Mouse (Mus musculus) gastrocnemius, adult 8-10 months (tissue): ENCODE measurements around the gene Zbtb6. TPM values are rescaled to one million over a fixed set of nuclear protein-coding genes. Genes with fewer than 3 reads are reported as not detected.
A peak's percentile ranks its signal among the peaks of the same experiment; 100 is the strongest.

Source experiments
- DNase-seq, 2 experiments: peaks; one replicate each; pipeline ENCODE4 v3.0.0; 2022; ENCODE audit warnings: low spot score in 2 of 2
- total RNA-seq, 4 experiments: library from RNA; stranded (reverse); gene quantifications; 2 replicates each; pipeline ENCODE4 v1.2.4; 2022

Zbtb6 gene
- total RNA-seq = 1 to 10 TPM; 2.3 to 3.8 (median 3.5) TPM

GRCm38 (mm10) chr2:37442611-37443591 lies at the start of gene Zbtb6, which contains the start of the genes Zbtb26 and Rabgap1:
Gene Zbtb6 (minus strand): TSS chr2:37443171.
Gene Zbtb26 (minus strand): TSS chr2:37443135.
Gene Rabgap1 (plus strand): TSS chr2:37443279.
- peak; percentile 90 to 91 for DNase-seq

- DNase-seq = no peak
Measured at GRCm38 (mm10) chr2:37488956-37489355, 46.0 kb upstream of the Zbtb6 start.

GRCm38 (mm10) chr2:37486408-37486807 lies 43.4 kb upstream of the Zbtb6 start:
- DNase-seq = no peak

- no peak for DNase-seq
Measured at GRCm38 (mm10) chr2:37485370-37485769, 42.4 kb upstream of the Zbtb6 start.

- DNase-seq = no peak
Measured at GRCm38 (mm10) chr2:37484165-37484564, 41.2 kb upstream of the Zbtb6 start.

GRCm38 (mm10) chr2:37480039-37480438 lies 37.1 kb upstream of the Zbtb6 start:
- no peak for DNase-seq

- DNase-seq = no peak
Measured at GRCm38 (mm10) chr2:37479559-37479958, 36.6 kb upstream of the Zbtb6 start.

GRCm38 (mm10) chr2:37466266-37466665 lies 23.3 kb upstream of the Zbtb6 start:
- DNase-seq = no peak

GRCm38 (mm10) chr2:37460707-37461106 lies 17.7 kb upstream of the Zbtb6 start:
- no peak for DNase-seq

GRCm38 (mm10) chr2:37452376-37452760 lies 9.4 kb upstream of the Zbtb6 start:
- DNase-seq = no peak

GRCm38 (mm10) chr2:37451667-37452375 lies 8.8 kb upstream of the Zbtb6 start:
- DNase-seq = peak; percentile 86 to 92

- DNase-seq = no peak
Measured at GRCm38 (mm10) chr2:37431609-37432008, 11.4 kb downstream of the Zbtb6 start.

- peak; percentile 49 to 68 for DNase-seq
Measured at GRCm38 (mm10) chr2:37430593-37431464, 12.1 kb downstream of the Zbtb6 start.

- DNase-seq = no peak
Measured at GRCm38 (mm10) chr2:37423671-37424070, 19.3 kb downstream of the Zbtb6 start.

GRCm38 (mm10) chr2:37422306-37423304 lies 20.4 kb downstream of the Zbtb6 start, which contains the start of gene Rc3h2:
Gene Rc3h2 (minus strand): TSS chr2:37422903.
- DNase-seq = peak; percentile 86 to 90

- DNase-seq = no peak
Measured at GRCm38 (mm10) chr2:37421903-37422302, 21.1 kb downstream of the Zbtb6 start.

GRCm38 (mm10) chr2:37395539-37395938 lies 47.4 kb downstream of the Zbtb6 start:
- no peak for DNase-seq

- no peak for DNase-seq
Measured at GRCm38 (mm10) chr2:37382921-37383320, 60.0 kb downstream of the Zbtb6 start.

GRCm38 (mm10) chr2:37380189-37380588 lies 62.8 kb downstream of the Zbtb6 start:
- peak; percentile 10 to 23 for DNase-seq

GRCm38 (mm10) chr2:37376018-37376417 lies 67.0 kb downstream of the Zbtb6 start:
- no peak for DNase-seq
